Mouse (Mus musculus) gastrocnemius, adult 2 months (tissue): ENCODE results near the gene Gm20388. TPM values are rescaled to one million over a fixed set of nuclear protein-coding genes. Genes with fewer than 3 reads are reported as not detected.
A peak's percentile ranks its signal among the peaks of the same experiment; 100 is the strongest.

Experiments
- DNase-seq: peaks from one replicate; pipeline ENCODE4 v3.0.0; 2022
- H3K27ac ChIP-seq: fragments of 200-600 bp; 2 replicates; pipeline ENCODE4 v1.8.1; 2022; ENCODE audit warnings: mild to moderate bottlenecking
- H3K4me3 ChIP-seq: fragments of 200-600 bp; 2 replicates; pipeline ENCODE4 v1.8.1; 2022; ENCODE audit warnings: mild to moderate bottlenecking, moderate library complexity
- CTCF ChIP-seq: fragments of 200-600 bp; IDR thresholded peaks from 2 replicates; pipeline ENCODE4 v1.8.1; 2022; ENCODE audit warnings: antibody characterized with exemption, mild to moderate bottlenecking, moderate library complexity
- intact Hi-C: fragments of 180-260 bp; cut with DNase I; formaldehyde crosslinking; loops from one replicate; pipeline ENCODE4 v1.15.1; 2025
- total RNA-seq, 2 experiments: library from RNA; stranded (reverse); gene quantifications; 2 replicates each; pipeline ENCODE4 v1.2.3; 2021

Gene Gm20388
- total RNA-seq, 2 experiments from 2014 or later: 6.1 to 15.0 TPM

DNA sequence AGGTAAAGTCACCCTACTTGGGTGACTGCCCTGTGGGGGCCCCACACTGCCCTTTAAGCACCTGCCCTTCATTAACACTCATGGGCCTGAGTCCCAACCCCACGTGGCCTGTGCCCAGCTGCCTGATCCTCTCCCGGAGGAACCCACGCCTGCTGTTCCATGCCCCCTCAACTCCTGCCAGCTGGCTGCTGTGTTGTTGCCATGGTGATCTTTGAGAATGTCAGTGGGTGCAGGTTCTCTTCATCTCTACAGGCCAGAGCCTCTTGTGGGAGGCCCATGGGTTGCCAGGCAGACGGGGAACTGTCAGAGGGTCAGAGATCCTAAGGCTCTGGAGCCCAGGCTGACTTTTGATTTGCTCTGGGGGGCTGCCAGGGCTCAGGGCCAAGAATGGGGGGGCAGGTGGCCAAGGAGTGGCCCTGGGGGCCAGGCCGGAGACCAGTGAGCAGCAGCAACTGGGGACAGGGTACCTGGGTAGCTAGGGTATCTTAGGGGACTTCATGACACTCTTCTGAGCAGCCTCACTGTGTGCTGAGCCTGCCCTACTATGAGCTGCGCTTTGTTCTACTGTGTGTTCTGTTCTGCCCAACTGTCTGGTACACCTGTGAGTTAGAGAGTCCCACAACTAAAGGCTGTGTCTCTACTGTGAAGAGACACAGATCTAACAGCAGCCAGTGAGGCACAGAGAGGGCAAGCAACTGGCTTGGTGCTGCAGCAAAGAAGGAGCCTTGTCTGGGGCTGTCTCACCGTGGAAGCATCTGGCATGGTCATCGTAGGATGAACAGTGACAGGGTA is 381.9 kb downstream of the Gm20388 start:
- Histone ChIP-seq H3K4me3 (no peak overlapping the region), H3K27ac (peak overlapping the region; percentile 43)
- DNase-seq: peak; percentile 60
- intact Hi-C loops: no loop called here
- no peak for TF ChIP-seq CTCF

DNA sequence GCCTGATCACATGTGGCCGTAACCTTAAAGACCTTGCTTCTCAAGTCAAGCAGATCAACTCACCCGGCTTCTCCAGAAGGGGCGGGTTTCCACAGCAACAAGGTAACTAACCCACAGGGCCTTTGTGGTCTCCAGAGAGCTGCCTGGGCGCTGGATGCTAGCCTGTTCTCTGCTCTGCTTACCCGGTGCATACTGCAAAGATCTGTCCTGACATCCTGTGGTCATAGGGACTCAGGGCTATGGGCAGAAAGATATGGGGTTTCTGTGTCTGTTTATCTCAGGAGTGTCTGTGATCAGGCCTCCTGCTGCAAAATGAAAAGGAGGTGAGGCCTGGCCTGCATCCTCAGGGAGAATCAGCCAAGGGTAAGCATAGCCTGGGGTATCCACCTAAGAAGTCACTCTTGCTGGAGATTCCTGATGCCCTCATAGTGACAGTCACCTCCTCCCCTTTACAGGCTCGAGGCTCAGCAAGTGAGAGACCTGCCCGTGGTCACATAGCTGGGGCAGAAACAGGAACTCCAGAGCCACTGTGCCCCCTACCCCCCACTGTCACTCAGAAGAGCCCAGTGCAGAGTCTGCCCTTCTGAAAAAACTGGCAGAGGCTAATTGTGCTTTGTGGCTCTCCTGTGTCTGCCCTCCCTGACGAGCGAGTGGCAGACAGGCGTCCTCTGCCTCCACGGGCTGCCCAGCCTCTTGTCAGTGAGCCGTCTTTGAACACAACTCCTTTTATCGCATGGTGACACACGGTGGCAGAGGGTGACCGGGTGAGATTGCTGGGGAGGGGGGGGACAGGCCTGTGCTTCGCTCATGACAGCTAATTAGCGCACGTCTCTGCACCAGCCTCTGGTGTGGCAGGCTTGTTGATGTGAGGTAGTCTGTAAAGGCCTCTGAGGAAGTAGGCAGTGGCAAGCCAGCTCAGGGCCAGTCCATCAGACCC is 383.0 kb downstream of the Gm20388 start:
- no peak for DNase-seq
- Histone ChIP-seq H3K4me3 (no peak overlapping the region), H3K27ac (peak overlapping the region; percentile 5; the same call in 1 of the 2 replicates)
- intact Hi-C loops: no loop called here
- TF ChIP-seq CTCF: no peak

DNA sequence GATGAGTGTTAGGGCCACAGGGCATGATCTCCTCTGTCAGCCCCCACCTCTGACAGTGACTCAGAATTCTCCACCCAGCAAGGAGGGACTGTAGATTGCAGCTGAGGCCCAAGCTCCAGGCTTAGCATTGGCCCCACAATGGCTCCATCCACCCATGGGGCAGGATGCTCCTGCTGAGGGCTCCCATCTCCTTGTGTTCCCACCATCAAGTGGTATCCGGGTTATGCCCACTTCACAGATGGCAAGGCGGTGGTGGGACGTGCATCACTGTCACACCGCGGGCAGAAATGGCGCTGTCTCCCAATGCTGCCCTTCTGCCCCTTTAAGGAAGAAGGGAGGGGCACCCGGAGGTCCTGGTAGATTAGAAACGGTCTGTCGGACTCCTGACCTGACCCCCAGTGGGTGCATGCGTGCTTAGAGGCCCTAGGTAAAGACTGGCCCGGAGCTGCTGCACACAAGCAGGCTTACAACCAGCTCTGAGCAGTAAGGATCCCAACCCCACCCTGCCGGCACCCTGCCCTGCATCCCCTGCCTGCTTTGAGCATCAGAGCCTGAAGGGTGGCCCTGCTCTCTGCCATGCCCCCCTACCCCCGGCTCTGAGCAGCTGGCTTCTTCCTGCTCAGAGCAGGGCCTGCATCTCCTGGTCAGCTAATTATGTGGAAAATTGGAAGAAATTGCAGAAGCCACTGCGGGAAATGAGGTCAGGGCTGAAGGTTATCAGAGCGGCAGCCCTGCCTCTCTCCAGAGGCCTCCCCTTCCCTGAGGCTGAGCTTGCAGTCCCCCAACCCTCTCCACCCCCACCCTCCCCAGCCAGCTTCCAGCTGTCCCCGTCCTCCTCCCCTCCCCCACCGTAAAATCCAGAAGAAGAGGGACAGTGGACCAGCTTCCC is 384.6 kb downstream of the Gm20388 start:
- Histone ChIP-seq H3K4me3 (no peak overlapping the region), H3K27ac (peak overlapping the region; percentile 6; the same call in 1 of the 2 replicates)
- DNase-seq: no peak
- no peak for TF ChIP-seq CTCF
- intact Hi-C loops: no loop called here

DNA sequence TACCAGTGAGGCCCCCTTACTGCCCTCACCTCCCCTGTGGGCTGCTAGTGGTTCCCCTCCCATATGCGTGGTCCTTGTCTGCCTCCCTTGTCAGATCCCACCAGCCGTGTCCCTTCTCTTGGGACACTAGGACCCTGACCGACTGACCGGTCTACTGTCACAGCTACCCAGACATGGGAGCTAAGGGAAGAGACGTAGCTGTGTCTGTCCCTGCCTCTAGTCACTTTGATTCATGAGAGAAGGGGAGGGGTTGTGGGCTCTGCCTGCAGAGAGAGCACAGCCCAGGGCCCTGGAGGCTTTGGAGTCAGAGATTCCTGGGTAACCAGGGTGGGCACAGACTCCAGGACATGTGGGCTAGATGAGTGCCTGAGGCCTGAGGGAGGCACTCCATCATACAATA is 386.4 kb downstream of the Gm20388 start:
- no peak for DNase-seq
- Histone ChIP-seq H3K4me3 (no peak overlapping the region), H3K27ac (no peak overlapping the region)
- TF ChIP-seq CTCF: no peak
- intact Hi-C loops: no loop called here

DNA sequence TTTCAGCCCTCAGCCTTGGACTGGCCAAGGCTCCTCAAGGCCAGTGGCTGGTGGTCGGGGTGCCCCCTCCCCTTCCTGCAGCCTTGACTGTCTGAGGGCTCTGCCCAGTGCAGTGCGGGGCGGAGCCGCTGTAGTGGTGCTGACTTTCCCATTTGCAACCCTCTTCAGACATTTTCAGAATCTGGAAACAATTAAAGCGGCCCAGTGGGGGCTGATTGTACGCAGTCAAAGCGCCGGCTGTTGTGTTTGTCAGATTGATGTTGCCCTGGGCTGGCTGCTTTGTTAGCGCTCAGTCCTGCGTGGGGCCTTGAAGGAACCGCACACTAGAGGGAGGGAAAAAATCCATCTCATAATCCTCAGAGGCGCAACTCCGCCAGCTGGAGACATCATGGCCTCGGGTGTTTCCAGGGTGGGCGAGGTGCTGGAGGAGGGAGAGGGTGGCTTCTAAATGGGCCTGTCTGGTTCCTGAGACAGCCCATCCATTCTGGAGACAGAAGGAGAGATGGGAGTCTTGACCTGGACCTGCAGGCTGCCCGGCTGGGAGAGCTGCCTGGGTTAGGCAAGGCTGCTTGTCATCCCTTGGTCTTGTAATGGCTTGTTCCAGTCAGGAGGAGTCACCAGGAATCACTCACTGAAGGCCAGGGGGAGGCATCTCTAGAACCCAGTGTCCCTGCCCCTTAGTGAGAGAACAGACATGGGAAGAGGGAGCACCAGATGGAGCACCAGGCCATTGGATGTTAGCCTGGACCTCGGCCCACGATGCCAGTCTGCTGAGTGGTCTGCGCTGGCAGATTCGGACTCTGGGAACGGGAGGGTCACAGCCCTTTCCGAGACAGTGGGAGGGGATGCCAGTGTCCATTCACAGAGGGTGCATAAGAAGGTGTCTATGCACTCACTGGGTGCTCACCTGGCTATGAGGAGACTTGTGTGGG is 388.2 kb downstream of the Gm20388 start:
- no peak for TF ChIP-seq CTCF
- Histone ChIP-seq H3K4me3 (no peak overlapping the region), H3K27ac (peak overlapping the region; percentile 43; the same call in 1 of the 2 replicates)
- intact Hi-C loops: no loop called here
- no peak for DNase-seq

DNA sequence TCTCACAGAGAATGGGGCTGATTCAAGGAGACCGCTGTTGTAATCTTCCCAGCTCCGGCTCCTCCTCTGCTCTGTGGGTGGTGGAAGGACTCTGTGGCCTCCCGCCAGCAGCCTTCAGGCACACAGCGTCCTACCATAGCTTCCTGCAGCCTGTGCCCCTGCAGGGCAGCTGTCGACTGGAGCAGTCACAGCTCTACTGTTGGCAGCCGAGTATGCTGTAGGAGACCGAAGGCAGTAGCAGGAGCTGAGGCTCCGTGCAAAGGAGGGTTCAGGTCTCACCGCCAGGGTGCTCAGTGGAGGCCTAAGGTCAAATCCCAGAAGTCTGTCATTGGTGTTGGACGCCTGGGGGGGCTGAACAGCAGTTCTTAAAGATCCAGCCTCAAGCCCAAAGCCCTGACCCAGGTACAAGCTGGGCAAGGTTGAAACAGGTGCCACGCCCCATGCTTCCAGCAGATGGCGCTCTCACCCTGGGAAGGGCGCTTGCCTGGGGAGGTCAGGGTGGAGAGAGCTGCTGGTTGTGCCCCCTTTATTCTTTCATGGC is 390.0 kb downstream of the Gm20388 start:
- peak overlapping the region; percentile 78 for H3K27ac ChIP-seq
- DNase-seq: peak; percentile 85
- peak; percentile 97; the same call in 1 of the 2 replicates for TF ChIP-seq CTCF
- intact Hi-C loops: loop anchor here (5.0 kb wide), 1 partner anchor 297 kb away; no protein-coding TSS in a partner anchor
- peak overlapping the region; percentile 33; the same call in 1 of the 2 replicates for H3K4me3 ChIP-seq

DNA sequence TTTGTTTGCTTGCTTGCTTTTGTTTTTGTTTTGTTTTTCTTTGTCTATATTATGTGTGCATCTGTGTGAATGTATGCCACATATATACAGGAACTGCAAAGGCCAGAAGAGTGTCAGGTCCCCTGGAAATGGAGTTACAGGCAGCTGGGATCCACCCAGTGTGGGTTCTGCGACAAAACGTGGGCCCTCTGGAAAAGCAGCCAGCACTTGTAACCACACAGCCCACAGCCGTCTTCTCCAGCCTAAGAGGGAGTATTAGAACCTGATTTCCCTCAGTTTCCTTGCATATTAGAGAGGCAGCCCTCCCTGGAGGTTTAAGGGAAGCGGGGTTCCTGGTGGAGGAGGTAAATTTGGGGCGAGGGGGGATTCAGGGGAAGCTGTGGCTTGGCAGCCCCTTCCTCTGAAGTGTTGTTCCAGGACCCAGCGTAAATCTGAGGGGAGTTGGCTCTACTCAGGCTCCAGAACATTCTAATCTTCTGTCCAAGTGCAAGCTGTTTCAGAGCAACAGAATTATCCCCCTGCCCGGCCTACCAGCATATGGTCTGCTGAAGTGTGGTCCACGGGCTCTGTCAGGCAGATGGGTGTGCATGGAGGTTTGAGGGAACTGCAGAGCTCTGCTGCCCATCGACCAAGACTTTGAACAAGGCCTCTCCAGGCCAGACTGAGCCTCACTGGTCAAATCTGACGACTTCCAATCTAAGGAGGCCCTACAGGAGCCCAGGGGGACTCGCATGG is 392.5 kb downstream of the Gm20388 start:
- no peak for DNase-seq
- intact Hi-C loops: loop anchor here (5.0 kb wide), 1 partner anchor 294 kb away; no protein-coding TSS in a partner anchor
- H3K4me3 ChIP-seq: no peak overlapping the region
- TF ChIP-seq CTCF: no peak
- 0 out of 2 replicates have a peak overlapping the region, but pooled peaks have one; percentile 20 for H3K27ac ChIP-seq

DNA sequence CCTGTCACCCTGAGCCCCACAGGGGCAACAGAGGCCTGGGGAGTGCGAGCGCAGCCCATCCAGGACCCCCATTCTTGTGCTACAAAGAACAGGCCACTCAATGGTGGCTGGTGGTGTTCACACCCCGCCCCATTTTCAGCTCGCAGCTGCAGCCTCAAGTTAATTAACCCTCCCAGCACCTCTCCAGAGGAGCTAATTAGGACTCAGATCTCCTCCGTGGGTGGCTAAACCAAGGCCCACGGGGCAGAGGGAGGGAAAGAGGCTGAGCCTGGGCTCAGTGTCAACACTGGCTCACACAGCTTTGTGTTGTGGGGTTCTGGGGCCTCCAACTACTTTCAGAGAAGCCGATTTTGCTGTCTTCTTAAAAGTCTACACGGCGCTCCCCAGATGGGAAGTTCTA is 393.5 kb downstream of the Gm20388 start:
- TF ChIP-seq CTCF: no peak
- H3K4me3 ChIP-seq: no peak overlapping the region
- intact Hi-C loops: loop anchor here (5.0 kb wide), 1 partner anchor 293 kb away; no protein-coding TSS in a partner anchor
- no peak overlapping the region for H3K27ac ChIP-seq
- DNase-seq: no peak

DNA sequence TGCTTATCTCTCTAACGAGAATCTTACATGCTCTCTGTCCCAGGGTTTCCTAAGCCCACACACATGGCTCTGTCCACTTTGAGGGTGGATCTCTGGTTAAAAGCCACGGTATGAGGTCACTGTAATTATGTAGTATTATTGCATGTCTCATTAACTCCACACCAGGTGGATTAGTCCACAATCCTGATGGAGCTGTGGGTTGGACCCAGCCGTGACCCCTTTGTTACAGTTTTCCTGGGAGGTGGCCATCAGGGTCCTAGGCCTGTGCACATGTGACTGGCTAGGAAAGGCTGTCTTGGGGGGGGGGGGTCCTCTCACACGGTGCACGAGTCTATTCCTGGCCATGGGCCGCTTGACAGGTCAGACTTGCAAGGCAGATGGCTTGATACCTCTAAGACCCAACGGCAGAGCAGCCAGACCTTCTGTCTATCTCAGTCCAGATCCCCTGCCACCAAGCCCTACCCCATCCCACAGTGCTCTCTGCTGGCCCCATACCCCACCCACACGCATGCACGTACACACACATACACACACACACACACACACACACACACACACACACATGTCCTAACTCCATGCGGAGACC is 395.3 kb downstream of the Gm20388 start:
- intact Hi-C loops: no loop called here
- DNase-seq: no peak
- TF ChIP-seq CTCF: no peak
- Histone ChIP-seq H3K4me3 (no peak overlapping the region), H3K27ac (no peak overlapping the region)

DNA sequence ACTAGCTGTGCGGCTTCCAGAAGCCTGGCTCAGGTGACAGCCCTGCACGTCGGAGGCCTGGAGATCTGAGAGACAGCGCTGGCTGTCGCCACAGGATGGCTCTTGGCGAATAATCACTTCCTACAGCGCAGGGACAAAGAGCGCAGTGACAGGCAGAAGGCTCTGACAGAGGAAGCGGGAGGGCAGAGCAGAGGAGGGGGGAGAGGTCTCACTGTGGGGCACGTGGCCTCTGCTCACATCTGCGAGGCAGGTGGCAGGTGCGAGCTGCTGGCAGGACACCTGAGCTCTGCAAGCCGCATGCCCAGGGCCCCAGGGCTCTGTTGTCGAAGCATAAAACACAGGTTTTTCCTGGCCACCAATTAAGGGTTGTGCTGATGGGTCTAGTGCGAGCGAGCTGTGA is 396.5 kb downstream of the Gm20388 start:
- DNase-seq: no peak
- intact Hi-C loops: no loop called here
- no peak overlapping the region for H3K27ac ChIP-seq
- TF ChIP-seq CTCF: no peak
- H3K4me3 ChIP-seq: no peak overlapping the region
